Mouse (Mus musculus): ENCODE measurements around the gene Stk39. TPM values are rescaled to one million over a fixed set of nuclear protein-coding genes. Genes with fewer than 3 reads are reported as not detected.

Gene Stk39
- polyA plus RNA-seq, 1 experiment, result 16.7 TPM

DNA sequence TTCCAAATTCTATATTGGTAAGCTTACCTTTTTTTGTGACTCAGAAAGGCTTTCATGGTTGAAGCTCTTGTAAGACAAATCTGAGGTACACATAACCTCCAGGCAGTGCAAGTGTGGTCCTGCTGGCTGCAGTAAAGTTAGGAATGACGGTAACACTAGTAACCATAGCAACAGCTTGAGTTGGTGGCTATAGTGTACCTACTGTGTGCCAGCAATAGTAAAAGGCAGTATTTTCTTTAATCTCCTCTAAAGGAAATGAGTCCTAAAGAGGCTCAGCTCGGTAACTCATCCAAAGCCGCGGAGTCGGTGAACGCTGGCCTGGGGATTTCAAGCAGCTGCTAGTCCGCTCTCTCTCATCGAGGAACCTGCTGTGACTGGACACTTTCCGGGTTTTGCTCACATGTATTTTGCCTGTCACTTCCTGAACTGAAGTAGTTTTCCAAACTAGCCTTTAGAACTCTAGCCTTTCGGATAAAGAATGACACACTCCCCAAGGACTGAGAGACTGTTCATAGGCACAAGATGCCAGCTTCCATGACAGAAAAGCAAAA, 85.7 kb downstream of the Stk39 start:
- H3K27ac ChIP-seq (replicated peaks; ENCODE audit: low read depth, low read length), result no peak overlapping the region
- H3K4me3 ChIP-seq (ENCODE audit: insufficient read depth, low read depth, low read length), result no peak overlapping the region

DNA sequence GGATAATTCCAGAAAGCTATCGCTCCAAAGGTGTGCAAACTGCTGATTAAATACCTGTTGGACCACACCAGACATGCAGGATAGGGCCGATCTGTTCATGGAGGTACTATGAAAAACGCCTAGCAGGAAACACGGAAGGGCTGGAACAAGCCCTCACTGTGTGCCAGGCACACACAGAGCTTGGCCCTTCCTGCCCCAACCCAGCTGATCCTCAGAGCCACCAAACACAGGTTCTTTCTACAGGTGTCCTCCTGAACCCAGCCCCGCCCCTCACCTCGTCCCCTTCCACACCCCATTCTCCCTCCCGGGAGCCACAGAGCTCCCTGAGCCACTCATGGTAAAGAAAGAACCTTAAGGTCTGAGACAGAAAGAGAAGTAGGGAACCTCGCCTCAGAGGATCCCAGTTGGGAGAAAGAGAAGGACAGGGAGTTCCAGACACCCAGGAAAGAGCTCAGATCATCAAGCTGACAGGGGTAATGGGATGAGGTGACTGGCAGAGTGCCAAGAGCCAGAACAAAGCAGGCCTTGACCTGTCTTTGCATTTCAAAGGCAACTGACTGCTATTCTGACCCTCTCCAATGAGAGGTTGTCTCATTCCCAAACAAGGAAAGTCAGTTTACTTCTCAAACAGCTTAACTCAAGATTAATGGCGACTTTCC, 86.3 kb downstream of the Stk39 start:
- H3K27ac ChIP-seq (replicated peaks; ENCODE audit: low read depth, low read length), result no peak overlapping the region
- no peak overlapping the region for H3K4me3 ChIP-seq (ENCODE audit: insufficient read depth, low read depth, low read length)
- peaks cover 7% of the 10 kb centered on the region; the same call in 1 of the 2 replicates for H3K4me1 ChIP-seq (ENCODE audit: control insufficient read depth, insufficient read depth, insufficient read length, low read length)

More for the DNA sequence above, 85.7 kb downstream of the Stk39 start:
- 0 out of 2 replicates have a peak, but pooled peaks cover 7% of the 10 kb centered on the region for H3K4me1 ChIP-seq (ENCODE audit: control insufficient read depth, insufficient read depth, insufficient read length, low read length)

DNA sequence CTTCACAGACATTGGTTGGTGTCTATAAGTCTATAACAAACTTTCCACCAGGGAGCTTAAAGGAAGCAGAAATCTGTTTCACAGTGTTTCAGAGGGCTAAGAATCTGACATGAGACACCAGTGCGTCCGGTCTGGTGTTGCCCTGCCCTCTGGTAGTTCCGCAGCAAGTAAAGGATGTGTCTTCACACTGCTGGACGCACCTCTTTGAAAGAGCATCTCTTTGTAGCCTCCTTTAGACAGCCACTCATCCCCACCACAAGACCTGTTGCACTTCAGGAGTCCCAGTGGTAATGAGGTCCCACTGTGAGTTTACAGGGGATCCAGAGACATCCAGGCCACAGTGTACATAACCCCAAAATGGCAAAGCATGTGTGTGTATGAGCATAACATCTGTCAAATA, 88.1 kb downstream of the Stk39 start:
- Histone ChIP-seq H3K4me3 (ENCODE audit: insufficient read depth, low read depth, low read length) (no peak overlapping the region), H3K27ac (replicated peaks; ENCODE audit: low read depth, low read length) (no peak overlapping the region), H3K4me1 (ENCODE audit: control insufficient read depth, insufficient read depth, insufficient read length, low read length) (peaks cover 14% of the 10 kb centered on the region; the same call in 1 of the 2 replicates)

DNA sequence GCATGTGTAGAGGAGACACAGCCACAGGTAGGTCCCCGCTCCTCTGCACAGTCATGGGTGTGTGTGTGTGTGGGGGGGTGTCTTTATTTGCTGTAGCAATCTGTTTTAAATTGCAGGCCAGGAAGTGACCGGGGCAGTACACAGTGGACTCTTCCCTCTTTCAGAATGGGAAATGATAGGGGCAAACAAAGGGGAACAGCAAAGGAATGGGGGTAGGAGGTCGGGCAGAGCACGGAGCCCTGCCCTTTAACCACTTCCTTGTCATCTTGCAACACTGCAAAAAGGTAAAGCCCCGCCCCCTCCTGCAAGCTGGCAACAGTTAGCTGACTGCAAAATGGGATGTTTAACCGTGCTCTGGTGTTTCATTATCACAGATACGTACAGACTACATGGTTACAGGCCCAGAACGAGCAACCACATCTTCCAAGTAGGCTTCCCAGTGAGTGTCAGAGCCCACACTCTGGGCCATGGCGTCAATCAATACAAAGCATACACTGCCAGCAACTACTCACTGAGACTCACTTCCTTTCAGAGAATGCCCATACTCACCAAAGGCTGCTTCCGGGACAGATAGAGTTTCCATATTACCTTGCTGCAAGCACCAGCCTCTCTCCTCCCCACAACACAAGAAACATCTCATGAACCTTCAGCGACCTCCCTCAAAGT, 89.5 kb downstream of the Stk39 start:
- H3K4me3 ChIP-seq (ENCODE audit: insufficient read depth, low read depth, low read length), result no peak overlapping the region
- peaks cover 14% of the 10 kb centered on the region for H3K4me1 ChIP-seq (ENCODE audit: control insufficient read depth, insufficient read depth, insufficient read length, low read length)
- H3K27ac ChIP-seq (replicated peaks; ENCODE audit: low read depth, low read length), result peak overlapping the region; percentile 17; the same call in 1 of the 2 replicates

DNA sequence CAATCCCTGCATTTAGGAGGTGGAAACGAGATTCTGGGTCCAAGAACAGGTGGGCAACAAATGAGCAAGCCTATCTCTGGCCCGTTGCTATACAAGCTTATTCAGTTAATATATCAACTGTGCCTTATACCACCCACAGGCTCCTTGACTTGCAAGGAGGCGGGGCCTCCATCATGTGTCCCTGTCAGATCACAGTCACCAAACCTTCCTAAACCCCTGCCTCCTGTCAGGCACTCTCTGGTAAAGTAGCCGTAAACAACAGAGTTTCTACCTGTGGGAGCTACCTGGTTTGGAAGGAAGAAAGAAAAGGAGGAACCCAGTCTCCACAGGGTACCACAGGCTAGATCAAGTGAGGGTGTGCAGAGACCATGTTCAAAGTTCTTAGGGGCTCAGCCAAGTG, 90.2 kb downstream of the Stk39 start:
- Histone ChIP-seq H3K4me3 (ENCODE audit: insufficient read depth, low read depth, low read length) (no peak overlapping the region), H3K27ac (replicated peaks; ENCODE audit: low read depth, low read length) (peak overlapping the region; percentile 17; the same call in 1 of the 2 replicates), H3K4me1 (ENCODE audit: control insufficient read depth, insufficient read depth, insufficient read length, low read length) (peaks cover 18% of the 10 kb centered on the region)

DNA sequence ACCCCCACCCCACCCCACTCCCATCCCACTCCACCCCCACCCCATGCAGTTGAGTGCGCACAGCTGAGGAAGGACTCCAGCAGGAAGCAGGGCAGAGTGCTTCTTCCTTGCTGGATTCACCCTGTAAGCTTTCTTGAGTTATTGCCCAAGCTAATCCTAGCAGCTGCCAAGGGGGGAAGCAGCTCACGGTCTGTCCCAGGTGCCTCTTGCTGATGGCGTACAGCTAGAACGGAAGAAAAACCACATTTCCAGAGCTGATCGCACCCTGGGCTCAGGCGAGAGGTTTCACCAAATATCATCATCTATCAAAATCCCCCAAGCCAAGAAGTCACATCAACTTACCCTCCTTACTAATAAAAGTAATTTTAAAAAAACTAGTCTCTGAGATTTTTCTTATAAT, 90.9 kb downstream of the Stk39 start:
- Histone ChIP-seq H3K4me1 (ENCODE audit: control insufficient read depth, insufficient read depth, insufficient read length, low read length) (peaks cover 23% of the 10 kb centered on the region), H3K27ac (replicated peaks; ENCODE audit: low read depth, low read length) (no peak overlapping the region), H3K4me3 (ENCODE audit: insufficient read depth, low read depth, low read length) (no peak overlapping the region)

DNA sequence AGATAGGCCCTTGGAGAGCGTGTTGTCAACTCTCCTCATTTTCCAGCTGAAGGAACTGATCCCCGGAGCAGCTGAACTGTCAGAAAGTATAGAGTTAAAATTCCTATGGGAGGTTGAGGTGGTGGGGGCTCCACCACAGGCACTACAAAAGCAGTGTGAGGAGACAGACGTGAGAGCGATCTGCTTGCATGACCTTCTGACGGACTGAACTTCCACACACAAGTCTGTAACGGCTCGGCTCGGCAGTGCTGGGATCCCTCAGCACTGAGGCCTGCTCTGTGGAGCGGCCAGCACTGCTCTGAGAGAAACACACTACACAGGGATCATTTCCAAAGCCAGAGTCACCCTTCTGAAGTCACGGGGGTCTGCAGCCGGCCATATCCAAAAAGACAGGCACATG, 92.4 kb downstream of the Stk39 start:
- H3K4me1 ChIP-seq (ENCODE audit: control insufficient read depth, insufficient read depth, insufficient read length, low read length), result peaks cover 25% of the 10 kb centered on the region
- no peak overlapping the region for H3K4me3 ChIP-seq (ENCODE audit: insufficient read depth, low read depth, low read length)
- H3K27ac ChIP-seq (replicated peaks; ENCODE audit: low read depth, low read length), result no peak overlapping the region

DNA sequence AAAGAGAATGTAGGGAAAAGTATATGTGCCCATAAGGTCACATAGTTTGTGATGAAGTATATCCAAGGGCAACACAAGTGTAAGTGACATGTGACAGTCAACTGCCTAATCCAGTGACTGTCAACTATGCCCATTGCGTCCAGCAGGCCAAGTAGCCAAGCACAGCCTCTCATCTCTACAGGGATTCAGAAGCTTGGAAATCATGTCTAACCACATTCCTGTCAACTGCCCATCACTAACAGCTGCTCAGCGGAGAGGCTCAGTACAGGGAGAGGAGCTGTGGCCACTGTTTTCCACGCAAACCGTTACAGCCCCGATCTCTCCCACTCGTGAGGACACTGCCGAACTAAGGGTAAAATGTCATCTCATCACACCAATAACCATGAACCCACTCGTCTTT, 93.7 kb downstream of the Stk39 start:
- no peak overlapping the region for H3K27ac ChIP-seq (replicated peaks; ENCODE audit: low read depth, low read length)
- H3K4me1 ChIP-seq (ENCODE audit: control insufficient read depth, insufficient read depth, insufficient read length, low read length), result peaks cover 25% of the 10 kb centered on the region
- no peak overlapping the region for H3K4me3 ChIP-seq (ENCODE audit: insufficient read depth, low read depth, low read length)

DNA sequence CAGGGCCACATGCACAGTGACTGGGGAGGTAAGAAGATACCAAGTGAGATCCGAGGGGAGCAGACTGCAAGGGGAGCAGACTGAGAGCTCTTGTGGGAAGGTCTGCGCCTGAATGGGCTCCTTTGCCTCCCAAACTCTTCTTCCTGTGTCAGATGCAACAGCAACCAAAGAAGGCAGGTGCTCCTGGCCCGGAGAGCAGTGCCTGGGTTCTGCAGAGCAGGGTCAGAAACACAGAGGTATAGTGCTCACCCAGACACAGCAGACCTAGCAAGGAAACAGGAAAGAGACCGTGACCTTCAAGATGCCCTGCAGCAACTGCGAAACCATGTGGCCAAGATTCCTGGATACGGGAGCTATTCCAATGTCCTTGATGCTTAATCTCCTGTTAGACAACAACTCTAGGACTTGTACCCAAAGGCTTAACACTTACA, 94.8 kb downstream of the Stk39 start:
- Histone ChIP-seq H3K4me1 (ENCODE audit: control insufficient read depth, insufficient read depth, insufficient read length, low read length) (peaks cover 25% of the 10 kb centered on the region), H3K27ac (replicated peaks; ENCODE audit: low read depth, low read length) (peak overlapping the region; percentile 77), H3K4me3 (ENCODE audit: insufficient read depth, low read depth, low read length) (0 out of 2 replicates have a peak overlapping the region, but pooled peaks have one; percentile 12)

DNA sequence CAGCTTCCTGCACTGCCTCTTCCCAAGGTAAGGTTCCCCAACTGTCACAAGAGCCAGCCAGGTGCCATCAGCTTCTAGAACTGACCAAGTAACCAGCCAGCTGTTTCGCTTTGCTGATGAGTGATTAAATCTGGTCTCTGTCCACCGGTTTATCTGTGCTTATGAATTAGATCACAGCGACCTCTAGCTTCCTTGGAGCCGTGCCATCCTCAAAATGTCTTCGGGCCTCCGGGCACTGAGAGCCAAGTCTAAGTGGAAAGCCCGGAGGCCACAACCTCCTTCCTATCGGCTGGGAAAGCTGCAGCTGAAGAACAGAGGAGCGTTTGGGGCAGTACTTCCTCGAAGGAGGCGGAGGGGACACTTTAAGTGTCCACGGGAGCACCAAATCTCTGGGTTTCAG, 95.4 kb downstream of the Stk39 start:
- Histone ChIP-seq H3K4me1 (ENCODE audit: control insufficient read depth, insufficient read depth, insufficient read length, low read length) (peaks cover 20% of the 10 kb centered on the region), H3K27ac (replicated peaks; ENCODE audit: low read depth, low read length) (peak overlapping the region; percentile 77), H3K4me3 (ENCODE audit: insufficient read depth, low read depth, low read length) (peak overlapping the region; percentile 12; the same call in 1 of the 2 replicates)

DNA sequence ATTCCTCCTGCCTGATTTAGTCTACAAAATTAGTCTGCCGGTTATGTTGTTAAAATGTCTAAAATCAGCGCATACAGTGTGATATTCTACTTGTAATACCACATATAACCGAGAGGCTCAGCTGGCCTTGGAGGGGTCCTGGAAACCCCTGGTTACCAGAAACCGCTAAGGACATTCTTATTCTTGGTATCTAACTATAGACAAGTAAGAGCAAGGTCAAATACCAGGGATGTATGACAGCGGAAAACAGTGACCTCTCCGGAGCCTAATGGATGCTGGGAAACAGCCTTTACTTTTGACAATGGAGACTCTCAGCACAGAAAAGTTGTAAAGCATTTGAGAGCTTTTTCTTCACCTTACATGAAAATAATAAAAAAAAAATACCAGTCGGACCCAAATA, 97.9 kb downstream of the Stk39 start:
- no peak overlapping the region for H3K27ac ChIP-seq (replicated peaks; ENCODE audit: low read depth, low read length)

DNA sequence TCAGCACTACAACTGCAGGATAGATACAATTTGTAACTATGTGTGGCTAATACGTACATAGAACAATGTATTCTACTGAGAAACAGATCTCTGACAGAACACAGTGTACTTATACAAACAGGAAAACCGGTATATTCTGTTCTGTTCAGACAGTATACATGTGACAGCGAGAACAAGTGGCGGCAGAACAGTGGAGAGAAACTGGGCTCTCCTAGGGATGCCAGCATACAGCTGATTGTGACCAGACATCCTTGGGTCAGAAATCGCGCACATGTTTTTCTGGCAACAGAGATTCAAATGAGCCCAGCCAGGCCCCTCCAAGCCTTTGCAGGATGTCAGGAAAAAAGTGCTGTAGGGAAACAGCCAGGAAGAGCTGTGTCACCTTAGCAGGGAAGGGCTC, 100.2 kb downstream of the Stk39 start:
- peaks cover 10% of the 10 kb centered on the region for H3K4me1 ChIP-seq (ENCODE audit: control insufficient read depth, insufficient read depth, insufficient read length, low read length)
- H3K27ac ChIP-seq (replicated peaks; ENCODE audit: low read depth, low read length), result no peak overlapping the region
- no peak overlapping the region for H3K4me3 ChIP-seq (ENCODE audit: insufficient read depth, low read depth, low read length)

More for the DNA sequence above, 97.9 kb downstream of the Stk39 start:
- Histone ChIP-seq H3K4me1 (ENCODE audit: control insufficient read depth, insufficient read depth, insufficient read length, low read length) (peaks cover 14% of the 10 kb centered on the region), H3K4me3 (ENCODE audit: insufficient read depth, low read depth, low read length) (no peak overlapping the region)

DNA sequence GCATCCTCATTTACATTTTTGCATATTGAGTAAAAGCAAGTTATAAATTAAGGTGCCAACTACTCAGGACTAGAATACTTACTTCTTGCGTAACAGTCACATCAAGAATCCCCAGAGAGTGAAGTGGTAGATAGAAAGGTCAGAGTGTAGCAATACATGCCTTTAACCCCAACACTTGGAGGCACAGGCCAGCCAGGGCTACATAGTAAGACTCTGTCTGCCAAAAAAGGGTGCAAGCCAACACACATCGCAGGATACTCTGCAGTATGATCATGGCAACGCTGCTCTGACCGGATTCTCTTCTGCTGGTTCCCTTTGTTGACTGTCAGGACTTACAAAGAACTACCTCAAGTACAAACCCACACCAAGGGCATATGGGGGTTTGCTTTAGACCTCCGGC, 101.7 kb downstream of the Stk39 start:
- Histone ChIP-seq H3K4me1 (ENCODE audit: control insufficient read depth, insufficient read depth, insufficient read length, low read length) (peaks cover 2% of the 10 kb centered on the region), H3K4me3 (ENCODE audit: insufficient read depth, low read depth, low read length) (no peak overlapping the region), H3K27ac (replicated peaks; ENCODE audit: low read depth, low read length) (no peak overlapping the region)

DNA sequence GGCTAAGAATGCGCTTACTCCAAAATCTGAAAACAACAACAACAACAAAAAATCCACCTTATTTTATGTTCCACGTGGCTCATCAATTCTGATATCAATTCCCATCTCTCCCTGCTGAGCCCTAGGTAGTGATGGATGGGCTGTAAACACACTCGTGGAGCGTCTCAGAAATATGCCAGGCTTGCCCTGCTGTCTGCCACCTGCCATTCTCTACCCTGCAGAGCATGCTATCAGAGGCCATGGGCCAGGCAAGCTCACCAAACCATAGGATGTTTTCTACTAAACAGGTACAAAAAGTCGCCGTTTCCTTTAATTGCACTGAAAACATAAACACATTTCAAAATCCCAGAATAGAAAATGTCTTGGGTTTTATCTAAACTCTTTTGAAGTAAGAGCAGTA, 103.0 kb downstream of the Stk39 start:
- H3K4me1 ChIP-seq (ENCODE audit: control insufficient read depth, insufficient read depth, insufficient read length, low read length), result peaks cover 2% of the 10 kb centered on the region
- H3K27ac ChIP-seq (replicated peaks; ENCODE audit: low read depth, low read length), result no peak overlapping the region

DNA sequence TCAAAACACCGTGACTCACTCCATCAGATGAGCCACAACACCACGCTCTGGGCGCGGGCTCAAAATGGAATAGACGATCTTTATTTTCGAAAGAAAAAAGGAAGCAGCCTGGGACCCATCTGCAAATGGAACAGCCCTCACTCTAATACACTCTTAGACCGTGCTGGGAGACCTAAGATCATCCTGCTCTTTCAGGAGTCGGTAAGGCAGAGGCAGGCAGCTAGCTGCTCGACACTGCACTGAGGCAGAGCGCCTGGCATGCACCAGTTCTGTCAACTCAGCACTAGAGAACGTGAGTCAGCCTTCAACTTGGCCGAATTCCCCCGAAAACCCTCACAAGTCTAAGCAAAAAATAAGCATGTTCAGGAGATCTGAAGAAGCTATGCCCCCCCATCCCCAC, 104.1 kb downstream of the Stk39 start:
- peaks cover 2% of the 10 kb centered on the region for H3K4me1 ChIP-seq (ENCODE audit: control insufficient read depth, insufficient read depth, insufficient read length, low read length)
- H3K27ac ChIP-seq (replicated peaks; ENCODE audit: low read depth, low read length), result no peak overlapping the region
- H3K4me3 ChIP-seq (ENCODE audit: insufficient read depth, low read depth, low read length), result no peak overlapping the region

More for the DNA sequence above, 103.0 kb downstream of the Stk39 start:
- H3K4me3 ChIP-seq (ENCODE audit: insufficient read depth, low read depth, low read length), result no peak overlapping the region

DNA sequence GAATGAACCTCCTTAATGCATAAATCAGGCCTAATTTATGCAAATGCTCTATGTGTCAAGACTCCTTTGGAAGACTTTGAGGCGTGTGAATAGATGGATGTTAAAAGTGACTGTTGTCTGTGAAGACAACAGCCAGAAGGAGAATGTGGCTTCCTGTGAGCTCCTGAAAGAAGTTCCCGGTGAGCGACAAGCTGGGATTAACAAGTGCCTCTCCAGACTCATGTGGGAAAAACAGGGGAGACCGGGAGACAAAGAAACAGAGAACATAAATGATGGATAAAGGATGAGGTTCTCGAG, 105.2 kb downstream of the Stk39 start:
- Histone ChIP-seq H3K4me1 (ENCODE audit: control insufficient read depth, insufficient read depth, insufficient read length, low read length) (peaks cover 2% of the 10 kb centered on the region), H3K4me3 (ENCODE audit: insufficient read depth, low read depth, low read length) (no peak overlapping the region), H3K27ac (replicated peaks; ENCODE audit: low read depth, low read length) (no peak overlapping the region)

Measured in brown adipose tissue, adult 24 weeks (tissue).